Mouse (Mus musculus) testis, adult 2 months (tissue): ENCODE data around the gene Dlg2. TPM values are rescaled to one million over a fixed set of nuclear protein-coding genes. Genes with fewer than 3 reads are reported as not detected.

Source experiments
- H3K27ac ChIP-seq: fragments of 200-500 bp; 2 replicates; pipeline ENCODE4 v1.5.1; 2012; ENCODE audit warnings: low read depth, low read length; ENCODE audit not compliant: control insufficient read depth, insufficient read depth
- H3K27me3 ChIP-seq: fragments of 200-500 bp; 2 replicates; pipeline ENCODE4 v1.6.1; 2012; ENCODE audit warnings: mild to moderate bottlenecking, low read length, moderate library complexity; ENCODE audit not compliant: control insufficient read depth, insufficient read depth
- H3K36me3 ChIP-seq: fragments of 200-500 bp; 2 replicates; pipeline ENCODE4 v1.6.1; 2012; ENCODE audit warnings: mild to moderate bottlenecking, low read length; ENCODE audit not compliant: control insufficient read depth, insufficient read depth
- H3K4me1 ChIP-seq: fragments of 200-500 bp; 2 replicates; pipeline ENCODE4 v1.6.1; 2012; ENCODE audit warnings: low read length; ENCODE audit not compliant: control insufficient read depth, insufficient read depth
- H3K4me3 ChIP-seq: fragments of 200-500 bp; 2 replicates; pipeline ENCODE4 v1.5.1; 2012; ENCODE audit warnings: low read depth, mild to moderate bottlenecking, low read length, moderate library complexity, mixed read lengths; ENCODE audit not compliant: control insufficient read depth
- CTCF ChIP-seq: fragments of 200-500 bp; IDR thresholded peaks from 2 replicates; pipeline ENCODE4 v1.5.1; 2012; ENCODE audit warnings: low read depth, mild to moderate bottlenecking, inconsistent platforms, low read length, moderate library complexity; ENCODE audit not compliant: control insufficient read depth, insufficient read depth, insufficient replicate concordance
- POLR2A ChIP-seq: fragments of 200-500 bp; IDR thresholded peaks from 2 replicates; pipeline ENCODE4 v1.6.1; 2012; ENCODE audit warnings: low read depth, mild to moderate bottlenecking, inconsistent platforms, low read length, moderate library complexity; ENCODE audit not compliant: control insufficient read depth
- polyA plus RNA-seq: library from polyadenylated mRNA; depleted of rRNA; stranded (reverse); fragments of >200 nt; gene quantifications from 2 replicates; pipeline ENCODE4 v1.2.3, GENCODE M21; 2012

Gene Dlg2
- polyA plus RNA-seq, 1 experiment, result 13.3 TPM

DNA sequence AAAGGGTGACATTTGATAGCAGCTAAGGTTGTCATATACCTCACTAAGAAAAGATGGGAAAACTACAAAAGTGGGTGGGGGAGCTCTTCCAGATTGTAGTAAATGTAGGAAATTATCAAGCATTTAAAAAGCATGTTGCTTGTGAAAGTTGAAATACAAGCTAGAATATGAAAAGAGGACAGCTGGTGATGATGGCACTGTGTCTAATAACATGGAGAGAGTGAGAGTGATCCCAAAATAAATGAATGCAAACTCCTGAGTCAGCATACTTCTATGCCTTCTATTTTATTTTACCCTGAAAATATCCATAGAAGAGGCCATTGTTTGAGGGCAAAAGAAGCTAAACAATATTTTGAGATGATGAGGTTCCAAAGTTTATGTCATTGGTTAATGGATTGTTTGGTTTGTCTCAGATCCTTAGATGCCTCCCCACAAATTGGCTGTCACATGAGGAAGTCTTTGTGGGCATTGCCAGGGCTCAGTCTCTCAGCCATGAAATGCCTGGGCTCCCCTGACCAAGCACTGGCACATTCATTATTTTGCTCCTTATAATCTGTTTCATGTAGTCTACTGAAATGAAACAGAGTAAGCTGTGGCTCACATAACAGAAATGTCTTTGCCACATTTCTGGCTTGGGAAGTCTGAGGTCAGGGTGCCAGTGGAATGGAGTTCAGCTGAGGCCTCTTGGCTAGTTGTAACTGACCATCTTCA lies 1276.8 kb downstream of the Dlg2 start:
- H3K36me3 ChIP-seq, result no peaks in the 10 kb centered on the region
- TF ChIP-seq POLR2A (no peak), CTCF (no peak)
- no peak overlapping the region for H3K27ac ChIP-seq
- H3K4me3 ChIP-seq, result no peak overlapping the region
- H3K27me3 ChIP-seq, result no peaks in the 10 kb centered on the region
- no peaks in the 10 kb centered on the region for H3K4me1 ChIP-seq

DNA sequence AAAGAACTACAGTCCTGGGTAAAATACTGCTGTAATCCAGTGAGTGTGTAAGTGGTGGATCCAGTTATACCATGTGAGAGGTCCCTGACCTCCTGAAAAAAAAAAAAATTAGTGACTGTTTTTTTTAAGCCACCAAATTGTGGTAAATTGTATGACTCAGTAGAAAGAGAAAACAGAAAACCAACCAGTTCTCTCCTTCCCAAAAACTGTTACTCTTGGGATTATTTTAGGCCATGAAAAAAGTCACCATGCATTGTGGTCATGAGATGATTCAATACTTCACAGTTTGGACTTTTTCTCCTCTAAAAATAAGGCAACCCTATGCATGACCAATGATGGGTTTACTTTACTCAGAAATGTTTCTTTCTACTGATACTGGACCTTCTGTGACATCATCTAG lies 1291.2 kb downstream of the Dlg2 start:
- no peak for TF ChIP-seq POLR2A
- no peak for TF ChIP-seq CTCF
- H3K27me3 ChIP-seq, result no peaks in the 10 kb centered on the region
- no peaks in the 10 kb centered on the region for H3K4me1 ChIP-seq
- no peak overlapping the region for H3K27ac ChIP-seq
- H3K36me3 ChIP-seq, result no peaks in the 10 kb centered on the region
- no peak overlapping the region for H3K4me3 ChIP-seq

DNA sequence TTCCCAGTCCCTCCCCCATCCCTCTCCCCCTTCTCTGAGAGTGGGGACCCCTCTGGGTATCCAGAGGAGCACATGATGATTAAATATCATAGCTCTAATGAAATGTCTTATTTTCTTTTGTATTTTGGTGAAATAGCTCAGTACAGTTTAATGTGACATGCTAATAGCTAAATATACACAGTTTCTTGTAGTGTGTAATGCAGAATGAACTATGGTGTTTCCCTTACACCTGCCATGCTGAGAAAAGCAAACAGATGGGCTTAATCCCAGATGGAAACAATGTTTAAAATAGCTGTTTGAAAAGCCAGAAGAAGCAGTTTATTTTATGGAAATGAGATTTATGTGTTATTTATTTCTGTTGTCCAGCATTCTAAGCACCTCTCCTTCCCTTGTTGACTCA lies 1302.2 kb downstream of the Dlg2 start:
- no peaks in the 10 kb centered on the region for H3K36me3 ChIP-seq
- H3K27ac ChIP-seq, result no peak overlapping the region
- H3K4me1 ChIP-seq, result no peaks in the 10 kb centered on the region
- H3K27me3 ChIP-seq, result no peaks in the 10 kb centered on the region
- no peak overlapping the region for H3K4me3 ChIP-seq
- TF ChIP-seq CTCF (no peak), POLR2A (no peak)

DNA sequence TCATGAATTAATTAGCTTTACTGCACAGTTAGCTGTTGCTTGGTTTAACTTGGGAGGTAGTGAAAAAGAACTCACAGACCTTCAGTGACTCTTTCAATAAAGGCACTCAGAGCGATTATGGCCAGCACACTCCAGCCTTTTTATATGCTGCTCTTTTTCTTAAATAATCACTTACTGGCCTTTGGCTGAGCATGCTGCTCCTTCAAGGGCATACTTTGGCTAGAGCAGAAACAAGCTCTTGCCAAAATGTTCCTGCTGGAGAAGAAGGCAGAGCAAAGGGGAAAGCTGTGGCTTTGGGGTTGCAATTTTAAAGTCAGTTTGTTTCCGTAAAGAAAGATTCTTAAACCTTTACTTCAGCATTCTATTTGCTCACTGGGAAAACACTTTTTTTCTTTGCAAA lies 1308.1 kb downstream of the Dlg2 start:
- TF ChIP-seq CTCF, result no peak
- TF ChIP-seq POLR2A, result no peak
- Histone ChIP-seq H3K4me3 (no peak overlapping the region), H3K27me3 (no peaks in the 10 kb centered on the region), H3K27ac (no peak overlapping the region), H3K4me1 (no peaks in the 10 kb centered on the region), H3K36me3 (no peaks in the 10 kb centered on the region)

DNA sequence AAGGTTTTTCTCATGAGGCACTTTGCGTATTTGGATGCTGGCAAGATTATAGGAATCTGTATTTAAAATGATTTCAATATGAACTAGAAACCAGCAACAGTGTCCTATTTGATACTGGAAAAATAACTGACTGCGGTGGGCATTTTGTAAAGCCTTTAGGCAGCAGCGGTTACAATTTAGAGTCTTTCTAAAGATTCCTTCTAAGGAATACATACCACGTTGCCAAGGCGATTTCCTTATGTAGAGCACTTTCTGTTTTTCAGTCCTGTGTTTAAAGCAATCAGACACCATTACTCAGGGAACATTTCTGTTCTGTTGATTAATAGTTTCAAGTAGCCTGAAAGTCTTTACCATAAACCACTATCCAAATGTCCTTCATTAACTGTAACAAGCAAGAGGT lies 1309.0 kb downstream of the Dlg2 start:
- no peaks in the 10 kb centered on the region for H3K27me3 ChIP-seq
- TF ChIP-seq POLR2A (no peak), CTCF (no peak)
- no peak overlapping the region for H3K27ac ChIP-seq
- H3K36me3 ChIP-seq, result no peaks in the 10 kb centered on the region
- no peaks in the 10 kb centered on the region for H3K4me1 ChIP-seq
- no peak overlapping the region for H3K4me3 ChIP-seq

DNA sequence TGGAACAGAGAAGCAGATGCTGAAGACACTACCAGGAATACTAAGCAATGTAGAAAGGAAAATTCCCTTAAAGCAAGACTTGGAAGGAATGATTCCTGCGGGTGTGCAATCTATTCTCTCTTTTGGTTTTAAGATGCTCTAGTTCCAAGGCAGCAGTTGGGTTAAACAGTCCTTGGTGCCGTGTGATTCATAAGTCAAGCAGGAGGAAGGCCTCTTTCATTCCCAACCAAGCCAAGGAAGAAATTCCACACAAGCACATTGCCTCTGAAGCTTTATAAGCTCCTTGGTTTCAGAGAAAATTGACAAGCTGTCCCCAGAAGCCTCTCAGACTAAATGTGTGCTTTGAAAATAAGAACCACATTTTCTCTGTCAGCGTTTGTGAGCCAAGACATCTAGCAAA lies 1309.4 kb downstream of the Dlg2 start:
- Histone ChIP-seq H3K4me3 (no peak overlapping the region), H3K36me3 (no peaks in the 10 kb centered on the region), H3K27ac (no peak overlapping the region), H3K4me1 (no peaks in the 10 kb centered on the region), H3K27me3 (no peaks in the 10 kb centered on the region)
- TF ChIP-seq POLR2A, result no peak
- TF ChIP-seq CTCF, result no peak

DNA sequence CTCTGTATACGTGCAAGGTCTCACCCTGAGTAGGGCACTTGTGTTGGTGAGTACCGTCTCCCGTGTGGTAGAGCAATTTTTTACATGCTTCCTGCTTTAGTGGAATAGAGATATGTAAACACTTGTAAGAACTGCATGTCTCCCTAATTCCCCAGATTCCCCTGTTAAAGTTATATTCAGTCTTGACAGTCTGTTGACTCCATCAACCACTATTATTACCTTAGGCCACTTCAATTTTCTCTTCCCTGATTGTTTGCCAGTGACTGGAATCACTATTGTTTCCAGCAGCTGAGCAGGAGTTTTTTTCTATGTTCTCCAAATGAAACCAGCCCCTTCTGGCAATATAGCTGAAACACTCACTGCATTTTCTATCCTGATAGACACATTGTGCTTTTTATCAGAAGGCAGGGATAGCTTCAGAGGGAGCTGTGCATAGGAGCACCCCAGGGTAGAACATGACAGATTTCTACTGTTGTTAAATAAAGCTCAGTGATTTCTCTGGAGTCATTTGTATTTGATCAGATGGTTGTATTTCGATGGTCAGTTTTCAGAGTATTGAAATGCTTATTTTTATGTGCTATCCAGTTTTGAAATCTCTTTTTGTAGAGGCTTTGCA lies 1314.6 kb downstream of the Dlg2 start:
- Histone ChIP-seq H3K4me1 (no peaks in the 10 kb centered on the region), H3K27ac (no peak overlapping the region), H3K4me3 (no peak overlapping the region), H3K36me3 (no peaks in the 10 kb centered on the region), H3K27me3 (no peaks in the 10 kb centered on the region)
- TF ChIP-seq POLR2A (no peak), CTCF (no peak)

DNA sequence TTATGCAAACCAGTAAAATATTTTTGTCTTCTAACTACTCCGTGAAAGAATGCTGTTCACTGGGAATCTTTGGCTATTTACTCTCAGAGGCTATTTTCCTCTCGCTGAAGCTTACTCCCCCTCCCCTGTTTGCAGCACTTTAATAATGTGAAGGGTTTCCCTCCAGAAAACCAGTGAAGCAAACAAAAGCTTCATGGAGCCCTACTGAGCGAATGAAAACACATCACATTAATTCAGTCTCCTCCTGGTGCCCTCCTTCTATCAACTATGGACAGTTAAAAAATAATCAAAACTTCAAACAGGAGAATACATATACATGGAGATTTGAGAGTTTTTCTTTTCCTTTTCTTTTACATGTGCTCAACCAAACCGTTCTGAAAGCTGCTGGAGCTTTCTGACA lies 1330.2 kb downstream of the Dlg2 start:
- TF ChIP-seq POLR2A (no peak), CTCF (no peak)
- Histone ChIP-seq H3K36me3 (no peaks in the 10 kb centered on the region), H3K27ac (no peak overlapping the region), H3K27me3 (no peaks in the 10 kb centered on the region), H3K4me3 (no peak overlapping the region), H3K4me1 (no peaks in the 10 kb centered on the region)
